Mouse (Mus musculus) embryo, embryonic 10.5 days (tissue): ENCODE data around the gene Rrp8.
"Not testable (repeated sequence)": the region's sequence is repeated elsewhere in the genome, so short reads cannot be mapped to it uniquely, and the experiment has no call there.

Source experiments
- DNase-seq: peaks from one replicate; pipeline ENCODE4 v3.0.0-alpha.2; 2015; ENCODE audit warnings: low spot score

Rrp8 gene

GRCm38 (mm10) chr7:105743926-105744590, 6.9 kb upstream of the Rrp8 start, which contains the start of gene Taf10:
Gene Taf10, minus strand, starts transcription at chr7:105744361.
- peak; percentile 95 for DNase-seq

DNA sequence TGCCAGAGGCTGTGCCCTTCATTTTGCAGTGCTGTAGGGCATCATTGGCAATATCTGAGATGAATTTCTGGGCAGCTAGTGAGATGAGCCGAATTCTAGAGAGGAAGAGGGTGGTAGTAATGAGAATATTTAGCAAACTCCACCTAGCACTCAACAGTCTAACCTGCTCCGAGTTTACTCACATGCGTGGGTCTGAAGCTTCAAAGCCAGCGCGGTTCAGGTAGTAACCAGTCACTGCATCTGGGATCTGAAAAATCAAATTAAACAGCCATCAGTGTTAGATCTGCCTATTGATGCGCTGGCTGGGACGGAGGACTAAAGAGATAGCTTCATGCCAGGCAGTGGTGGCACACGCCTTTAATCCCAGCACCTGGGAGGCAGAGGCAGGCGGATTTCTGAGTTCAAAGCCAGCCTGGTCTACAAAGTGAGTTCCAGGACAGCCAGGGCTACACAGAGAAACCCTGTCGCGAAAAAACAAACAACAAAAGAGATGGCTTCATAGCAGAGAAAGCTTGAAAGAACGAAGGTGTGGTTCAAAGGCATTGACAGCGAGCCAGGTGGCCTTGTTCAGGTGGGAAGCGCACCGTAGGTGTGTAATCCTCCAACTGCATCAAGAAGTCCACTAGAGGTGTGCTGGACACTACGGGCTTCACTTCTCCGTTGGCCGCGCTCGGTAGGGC, 6.2 kb upstream of the Rrp8 start:
- DNase-seq = not testable (repeated sequence)

GRCm38 (mm10) chr7:105742539-105743215, 5.5 kb upstream of the Rrp8 start:
- DNase-seq = not testable (repeated sequence)

DNA sequence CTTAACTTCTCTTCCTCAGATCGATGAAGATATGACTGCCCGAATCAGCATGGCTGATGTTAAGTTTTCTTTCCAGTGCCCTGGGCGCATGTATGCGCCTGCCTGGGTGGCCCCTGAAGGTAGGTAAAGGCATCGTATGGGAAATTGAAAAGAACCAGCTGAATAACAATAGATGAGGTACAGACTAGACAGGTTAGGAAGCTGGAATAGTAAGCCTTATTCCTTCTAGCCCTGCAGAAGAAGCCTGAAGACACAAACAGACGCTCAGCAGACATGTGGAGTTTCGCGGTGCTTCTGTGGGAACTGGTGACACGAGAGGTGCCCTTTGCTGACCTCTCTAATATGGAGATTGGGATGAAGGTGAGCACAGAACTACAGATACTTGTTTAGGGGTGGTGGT, 4.8 kb upstream of the Rrp8 start:
- no peak for DNase-seq

DNA sequence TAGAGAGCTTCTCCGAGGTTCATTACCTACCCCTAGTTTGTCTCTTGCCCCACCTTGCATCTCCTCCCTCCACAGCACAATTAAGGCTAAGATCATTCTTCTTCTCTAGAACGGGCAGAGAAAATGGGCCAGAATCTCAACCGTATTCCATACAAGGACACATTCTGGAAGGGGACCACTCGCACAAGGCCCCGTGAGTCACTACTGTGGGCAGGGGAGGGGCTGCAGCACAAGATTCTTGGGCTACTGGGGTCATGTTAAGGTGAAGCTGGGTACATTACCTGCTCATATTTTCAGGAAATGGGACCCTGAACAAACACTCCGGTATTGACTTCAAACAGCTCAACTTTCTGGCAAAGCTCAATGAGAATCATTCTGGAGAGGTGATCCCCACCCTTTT, 3.7 kb upstream of the Rrp8 start:
- no peak for DNase-seq

- no peak for DNase-seq
Observed at GRCm38 (mm10) chr7:105740089-105740795, 3.1 kb upstream of the Rrp8 start.

GRCm38 (mm10) chr7:105738948-105739347, 1.8 kb upstream of the Rrp8 start:
- peak; percentile 84 for DNase-seq

DNA sequence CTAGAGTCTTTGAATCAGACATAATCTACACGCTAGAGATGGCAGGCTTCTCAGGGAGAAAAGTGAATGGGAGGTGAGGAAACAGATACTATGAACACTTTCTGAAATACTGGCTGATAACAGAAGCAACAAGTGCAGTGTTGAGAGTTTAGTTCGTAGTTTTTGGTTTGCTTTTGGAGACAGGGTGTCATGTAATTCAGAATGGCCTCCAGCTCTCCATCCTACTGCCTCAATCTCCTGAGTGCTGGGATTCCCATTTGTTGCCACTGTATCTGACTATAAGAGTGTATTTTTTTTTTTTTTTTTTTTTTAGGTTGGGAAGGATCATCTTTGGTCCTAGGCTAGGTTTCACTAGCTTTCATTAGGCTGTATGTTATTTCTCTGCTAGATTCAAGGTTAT, 1.1 kb upstream of the Rrp8 start:
- no peak for DNase-seq

DNA sequence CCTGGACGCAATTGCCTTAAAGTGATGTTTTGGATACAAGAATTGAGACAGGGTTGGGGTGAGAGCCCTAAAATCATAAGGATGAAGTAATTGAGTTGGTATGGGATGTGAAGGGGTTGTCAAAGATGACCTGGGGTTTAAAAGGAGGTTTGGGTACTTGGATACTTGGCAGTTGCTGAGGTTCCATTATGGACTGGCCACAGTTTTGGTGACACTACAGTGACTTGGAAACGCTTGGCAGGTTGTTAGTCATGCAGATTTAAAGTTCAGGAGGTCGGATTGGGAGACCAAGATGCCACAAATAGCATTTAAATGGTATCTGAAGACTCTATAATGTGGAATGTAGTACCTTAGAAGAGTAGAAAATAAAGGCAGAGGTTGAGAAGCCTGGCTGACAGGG, 463 bp upstream of the Rrp8 start:
- DNase-seq = peak; percentile 19

GRCm38 (mm10) chr7:105736264-105736901, 802 bp downstream of the Rrp8 start, which contains the start of gene Ilk:
Gene Ilk, plus strand, starts transcription at chr7:105736592.
- DNase-seq = peak; percentile 92

GRCm38 (mm10) chr7:105735464-105735863, 1.7 kb downstream of the Rrp8 start:
- peak; percentile 24 for DNase-seq

- no peak for DNase-seq
Observed at GRCm38 (mm10) chr7:105734826-105735225, 2.4 kb downstream of the Rrp8 start.

- DNase-seq = no peak
Observed at GRCm38 (mm10) chr7:105733836-105734235, 3.3 kb downstream of the Rrp8 start.

DNA sequence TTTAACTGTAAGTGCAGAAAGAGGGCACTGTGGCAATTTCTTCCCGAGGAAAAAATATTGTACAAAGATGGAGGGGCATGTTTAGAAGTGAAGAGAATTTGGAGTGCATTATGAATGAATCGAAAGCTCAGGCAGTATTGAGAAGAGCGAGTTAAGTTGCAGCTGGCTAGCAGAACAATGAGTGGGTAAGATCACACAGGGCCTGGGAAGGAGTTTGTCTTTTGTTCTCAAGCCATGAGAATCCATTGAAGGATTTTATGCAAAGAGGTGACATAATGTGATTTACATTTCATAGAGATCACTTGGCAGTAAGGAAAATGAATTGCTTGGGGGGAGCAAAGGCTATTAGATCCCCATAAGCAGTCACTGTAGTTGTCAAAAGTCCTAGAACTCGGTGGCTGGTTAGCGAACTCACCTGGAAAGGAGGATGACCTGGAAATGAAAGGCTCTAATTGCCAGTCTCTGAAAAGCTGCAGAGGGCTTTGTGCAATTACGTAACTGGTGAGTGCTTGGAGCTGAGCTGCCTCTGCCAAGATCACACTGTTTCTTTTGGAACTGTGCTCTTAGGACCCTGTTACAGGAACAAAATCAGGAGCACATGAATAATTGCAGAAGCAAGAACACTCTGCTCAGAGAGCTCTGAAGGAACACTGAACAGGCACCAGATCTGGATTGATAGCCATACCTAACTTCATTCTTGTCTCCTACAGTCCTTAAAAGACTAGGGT, 8.3 kb downstream of the Rrp8 start:
- no peak for DNase-seq

DNA sequence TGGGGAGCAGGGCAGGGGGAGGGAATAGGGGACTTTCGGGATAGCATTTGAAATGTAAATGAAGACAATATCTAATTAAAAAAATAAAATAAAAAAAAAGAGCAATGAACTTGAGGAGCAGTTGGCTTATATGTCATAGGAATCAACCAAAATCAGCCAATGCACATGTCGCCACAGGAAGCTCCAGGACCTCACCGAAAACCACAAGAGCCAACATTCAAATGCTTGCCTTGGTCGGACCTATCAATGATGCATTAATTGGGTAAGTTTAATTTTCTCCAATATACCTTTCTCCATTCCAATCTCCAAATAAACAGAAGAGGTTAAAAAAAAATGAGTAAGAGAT, 10.2 kb downstream of the Rrp8 start:
- DNase-seq = no peak

GRCm38 (mm10) chr7:105726144-105726979, 10.8 kb downstream of the Rrp8 start:
- peak; percentile 83 for DNase-seq

DNA sequence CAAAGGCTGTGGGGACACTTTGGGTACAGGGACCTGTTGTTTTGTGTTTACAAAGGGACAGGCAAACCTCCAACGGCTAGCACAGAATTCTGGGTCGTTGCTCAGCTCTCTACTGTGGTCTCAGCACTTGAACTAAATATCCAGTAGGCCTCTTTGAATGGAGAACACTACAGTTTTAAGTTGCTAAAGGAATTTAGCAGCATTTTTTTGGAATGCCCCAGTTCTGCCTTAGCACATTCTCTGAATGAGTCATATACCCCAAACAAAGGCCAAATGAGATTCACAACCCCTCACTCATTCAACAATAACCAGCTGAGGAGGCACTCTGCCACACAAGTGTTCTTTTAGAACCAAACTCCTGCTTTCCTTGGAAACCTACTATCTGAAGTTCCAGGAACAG, 15.3 kb downstream of the Rrp8 start:
- no peak for DNase-seq

GRCm38 (mm10) chr7:105715366-105715765, 21.8 kb downstream of the Rrp8 start:
- DNase-seq = no peak

- no peak for DNase-seq
Observed at GRCm38 (mm10) chr7:105708733-105709132, 28.5 kb downstream of the Rrp8 start.

DNA sequence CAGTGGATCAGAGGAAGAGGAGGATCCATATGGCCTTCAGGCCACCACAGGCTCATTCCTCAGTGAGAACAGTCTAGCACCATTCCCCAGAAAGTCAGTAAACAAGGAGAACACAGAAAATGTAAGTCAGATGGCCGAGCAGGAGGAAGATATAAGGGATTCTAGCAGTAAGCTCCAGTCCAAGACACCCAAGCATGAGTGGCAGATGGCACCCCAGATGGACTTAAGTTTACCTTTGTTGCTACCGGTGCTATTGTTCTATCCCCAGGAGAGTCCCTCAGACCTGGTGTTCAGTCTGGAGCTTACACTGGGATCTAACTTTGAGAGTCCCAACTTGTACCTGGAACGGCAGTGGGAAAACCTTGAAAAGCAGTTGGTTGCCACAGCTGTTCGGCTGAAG, 33.4 kb downstream of the Rrp8 start:
- no peak for DNase-seq
